Mouse (Mus musculus) E14TG2a.4 (cell line): ENCODE results near the gene Yipf2.
"Not testable (repeated sequence)": the region's sequence is repeated elsewhere in the genome, so short reads cannot be mapped to it uniquely, and the experiment has no call there.

Experiments used
- H3K27me3 ChIP-seq: 2 replicates; pipeline ENCODE4 v1.6.1; 2014; ENCODE audit warnings: low read length, control low read depth; ENCODE audit not compliant: insufficient read depth
- H3K36me3 ChIP-seq: 2 replicates; pipeline ENCODE4 v1.6.1; 2014; ENCODE audit warnings: low read length, control low read depth; ENCODE audit not compliant: insufficient read depth
- H3K4me1 ChIP-seq: replicated peaks from 2 replicates; pipeline ENCODE4 v1.6.1; 2014; ENCODE audit warnings: low read depth, low read length, control low read depth
- H3K4me3 ChIP-seq: replicated peaks from 2 replicates; pipeline ENCODE4 v1.5.1; 2014; ENCODE audit warnings: mild to moderate bottlenecking, low read length
- H3K9me3 ChIP-seq: 2 replicates; pipeline ENCODE4 v1.6.1; 2014; ENCODE audit warnings: low read length, control low read depth
- CTCF ChIP-seq: conservative IDR thresholded peaks from 2 replicates; pipeline ENCODE4 v1.5.1; 2014; ENCODE audit warnings: low read length
- NANOG ChIP-seq: IDR thresholded peaks from 2 replicates; pipeline ENCODE4 v1.6.1; 2014; ENCODE audit warnings: borderline replicate concordance, low read length, mixed read lengths
- POU5F1 ChIP-seq: IDR thresholded peaks from 2 replicates; pipeline ENCODE4 v1.6.1; 2014; ENCODE audit warnings: low read length, borderline replicate concordance

The Yipf2 gene

DNA sequence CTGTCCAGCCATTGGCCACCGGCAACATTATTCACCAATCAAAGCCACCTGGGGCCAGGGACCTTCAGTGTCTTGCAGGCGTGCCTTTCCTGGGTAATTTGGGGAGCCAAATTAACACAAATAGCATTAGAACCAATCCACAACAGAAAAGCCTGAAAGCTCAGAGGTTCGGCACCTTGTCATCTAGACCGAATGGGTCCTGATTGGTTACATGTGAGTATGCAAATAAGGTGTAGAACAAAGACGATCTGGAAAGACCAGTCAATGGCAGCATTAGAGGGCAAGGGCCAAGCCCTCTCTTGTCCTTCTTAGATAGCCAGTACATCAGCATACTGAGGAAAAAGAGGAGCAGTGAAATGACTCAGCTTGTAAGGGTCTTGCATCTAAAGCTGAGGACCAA is 13.2 kb upstream of the Yipf2 start:
- TF ChIP-seq NANOG = no peak
- no peak for TF ChIP-seq CTCF
- no peak for TF ChIP-seq POU5F1
- Histone ChIP-seq H3K27me3 (no peaks in the 10 kb centered on the region), H3K4me3 (no peak overlapping the region), H3K4me1 (peaks cover 50% of the 10 kb centered on the region), H3K9me3 (no peaks in the 10 kb centered on the region), H3K36me3 (no peaks in the 10 kb centered on the region)

DNA sequence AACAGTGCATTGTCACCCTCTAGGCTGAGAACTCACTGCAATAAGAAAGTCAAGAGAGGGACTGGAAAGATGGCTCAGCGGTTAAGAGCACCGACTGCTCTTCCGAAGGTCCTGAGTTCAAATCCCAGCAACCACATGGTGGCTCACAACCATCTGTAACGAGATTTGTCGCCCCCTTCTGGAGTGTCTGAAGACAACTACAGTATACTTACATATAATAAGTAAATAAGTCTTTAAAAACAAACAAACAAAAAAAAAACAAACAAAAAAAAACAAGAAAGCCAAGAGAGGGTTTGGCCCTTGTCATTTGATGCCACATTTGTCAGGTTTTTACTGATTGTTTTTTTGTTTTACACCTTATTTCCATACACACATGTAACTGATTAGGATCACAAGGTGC is 11.5 kb upstream of the Yipf2 start:
- Histone ChIP-seq H3K4me1 (peaks cover 34% of the 10 kb centered on the region), H3K9me3 (no peaks in the 10 kb centered on the region), H3K36me3 (no peaks in the 10 kb centered on the region), H3K4me3 (no peak overlapping the region), H3K27me3 (no peaks in the 10 kb centered on the region)
- peak; percentile 23; the same call in 1 of the 2 replicates for TF ChIP-seq CTCF
- TF ChIP-seq POU5F1 = no peak

DNA sequence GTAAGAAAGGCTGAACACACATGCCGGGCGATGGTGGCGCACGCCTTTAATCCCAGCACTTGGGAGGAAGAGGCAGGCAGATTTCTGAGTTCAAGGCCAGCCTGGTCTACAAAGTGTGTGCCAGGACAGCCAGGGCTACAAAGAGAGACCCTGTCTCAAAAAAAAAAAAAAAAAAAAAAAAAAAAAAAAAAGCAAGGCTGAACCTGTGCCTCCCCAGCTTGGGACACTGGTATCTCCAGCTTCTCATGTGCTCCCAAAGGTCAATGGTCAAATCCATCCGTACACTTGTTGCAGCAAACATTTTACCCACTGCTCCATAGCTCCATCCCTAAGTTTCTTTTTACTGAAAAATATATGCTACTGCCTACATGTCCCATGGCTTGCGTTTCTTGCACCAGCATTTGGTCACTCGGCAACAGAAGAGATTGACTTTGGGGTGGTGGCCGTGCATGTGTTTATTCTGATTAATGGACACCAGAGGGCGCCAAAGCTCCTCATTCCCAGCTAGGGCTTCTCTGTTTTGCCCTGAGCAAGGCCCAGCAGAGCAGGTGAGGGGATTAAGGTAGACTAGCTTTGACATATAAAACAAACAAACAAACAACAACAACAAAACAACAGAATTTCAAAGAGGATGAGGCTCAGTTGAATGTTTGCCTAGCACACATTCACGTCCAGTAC is 9.2 kb upstream of the Yipf2 start:
- H3K27me3 ChIP-seq = no peaks in the 10 kb centered on the region
- H3K36me3 ChIP-seq = peaks cover 2% of the 10 kb centered on the region; the same call in 1 of the 2 replicates
- TF ChIP-seq NANOG (no peak), CTCF (peak; percentile 69)
- no peaks in the 10 kb centered on the region for H3K9me3 ChIP-seq
- peaks cover 20% of the 10 kb centered on the region for H3K4me1 ChIP-seq
- no peak overlapping the region for H3K4me3 ChIP-seq

DNA sequence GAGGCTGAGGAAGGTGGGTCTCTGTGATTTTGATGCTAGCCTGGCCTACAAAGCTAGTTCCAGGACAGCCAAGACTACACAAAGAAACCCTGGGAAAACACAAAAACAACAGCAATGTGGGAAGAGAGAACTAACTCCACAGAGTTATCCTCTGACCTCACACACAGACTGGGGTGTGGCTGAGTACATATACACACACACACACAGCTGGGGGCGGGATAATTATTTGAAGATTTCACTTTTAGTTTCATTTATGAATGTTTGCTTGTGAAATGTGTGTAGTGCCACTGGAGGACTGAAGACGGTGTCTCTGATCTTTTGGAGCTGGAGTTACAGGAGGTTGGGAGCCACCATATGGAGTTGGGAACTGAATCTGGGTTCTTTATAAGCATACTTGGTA is 8.4 kb upstream of the Yipf2 start:
- Histone ChIP-seq H3K4me3 (no peak overlapping the region), H3K4me1 (peaks cover 19% of the 10 kb centered on the region), H3K36me3 (peaks cover 7% of the 10 kb centered on the region), H3K27me3 (no peaks in the 10 kb centered on the region), H3K9me3 (no peaks in the 10 kb centered on the region)
- no peak for TF ChIP-seq CTCF
- TF ChIP-seq POU5F1 = no peak
- TF ChIP-seq NANOG = no peak

DNA sequence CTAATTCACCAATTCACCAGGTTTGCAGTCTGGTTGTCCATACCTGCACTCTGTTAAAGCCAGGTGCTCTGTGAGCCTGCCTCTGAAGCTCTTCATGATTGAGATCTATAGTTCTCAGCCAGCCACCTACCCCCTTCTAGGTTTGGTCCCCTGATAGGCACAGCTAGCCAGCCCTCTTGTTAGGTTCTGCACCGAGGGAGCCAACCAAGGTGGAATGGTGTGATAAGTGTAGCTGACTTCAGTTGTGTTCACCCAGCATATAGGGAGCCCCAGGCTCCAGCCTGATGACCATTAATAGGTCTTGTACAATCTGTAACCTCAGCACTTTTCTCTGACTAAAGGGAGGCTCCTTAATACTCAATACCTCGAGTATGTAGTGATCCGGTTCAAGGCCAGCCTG is 7.6 kb upstream of the Yipf2 start:
- Histone ChIP-seq H3K4me3 (no peak overlapping the region), H3K36me3 (peaks cover 15% of the 10 kb centered on the region), H3K27me3 (no peaks in the 10 kb centered on the region), H3K9me3 (no peaks in the 10 kb centered on the region), H3K4me1 (peaks cover 10% of the 10 kb centered on the region)
- no peak for TF ChIP-seq NANOG
- no peak for TF ChIP-seq CTCF
- TF ChIP-seq POU5F1 = no peak

DNA sequence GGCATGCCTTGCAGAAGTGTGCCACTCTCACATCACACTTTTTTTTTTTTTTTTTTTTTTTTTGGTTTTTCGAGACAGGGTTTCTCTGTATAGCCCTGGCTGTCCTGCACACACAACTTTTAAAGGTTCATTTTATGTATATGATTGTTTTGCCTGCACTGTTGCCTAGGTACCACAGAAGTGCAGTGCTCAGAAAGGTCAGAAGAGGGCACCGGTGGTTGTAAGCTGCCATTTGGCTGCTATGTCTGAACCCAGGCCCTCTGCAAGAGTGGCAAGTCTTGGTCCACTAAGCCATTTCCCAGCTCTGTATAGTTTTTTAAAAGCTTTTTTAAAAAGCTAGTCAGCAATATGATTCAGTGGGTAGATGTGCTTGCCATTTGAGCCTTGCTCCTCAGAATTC is 5.6 kb upstream of the Yipf2 start:
- Histone ChIP-seq H3K9me3 (no peaks in the 10 kb centered on the region), H3K4me3 (no peak overlapping the region), H3K27me3 (no peaks in the 10 kb centered on the region), H3K36me3 (peaks cover 32% of the 10 kb centered on the region), H3K4me1 (peaks cover 22% of the 10 kb centered on the region)
- no peak for TF ChIP-seq NANOG
- peak; percentile 42 for TF ChIP-seq CTCF

DNA sequence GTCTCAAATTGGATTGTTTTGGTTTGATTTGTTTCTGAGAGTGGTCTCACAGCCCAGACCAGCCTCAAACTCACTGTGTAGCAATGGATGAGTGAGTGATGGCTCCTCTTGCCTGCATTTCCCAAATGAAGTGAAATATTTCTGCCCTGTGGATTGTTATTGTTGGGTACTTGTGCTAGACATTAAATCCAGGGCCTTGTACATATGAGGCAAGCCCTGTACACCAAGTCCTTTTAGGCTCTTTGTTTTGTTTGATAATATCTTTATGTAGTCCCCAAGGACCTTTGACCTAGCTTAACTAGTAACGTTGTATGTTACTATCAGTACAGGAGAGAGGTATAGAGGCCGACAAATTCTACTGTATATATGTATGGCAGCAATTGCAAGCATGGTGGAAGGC is 2.2 kb upstream of the Yipf2 start:
- H3K27me3 ChIP-seq = no peaks in the 10 kb centered on the region
- H3K4me1 ChIP-seq = peaks cover 42% of the 10 kb centered on the region
- H3K9me3 ChIP-seq = no peaks in the 10 kb centered on the region
- TF ChIP-seq CTCF = no peak
- no peak for TF ChIP-seq NANOG
- TF ChIP-seq POU5F1 = no peak
- no peak overlapping the region for H3K4me3 ChIP-seq
- peaks cover 54% of the 10 kb centered on the region for H3K36me3 ChIP-seq

DNA sequence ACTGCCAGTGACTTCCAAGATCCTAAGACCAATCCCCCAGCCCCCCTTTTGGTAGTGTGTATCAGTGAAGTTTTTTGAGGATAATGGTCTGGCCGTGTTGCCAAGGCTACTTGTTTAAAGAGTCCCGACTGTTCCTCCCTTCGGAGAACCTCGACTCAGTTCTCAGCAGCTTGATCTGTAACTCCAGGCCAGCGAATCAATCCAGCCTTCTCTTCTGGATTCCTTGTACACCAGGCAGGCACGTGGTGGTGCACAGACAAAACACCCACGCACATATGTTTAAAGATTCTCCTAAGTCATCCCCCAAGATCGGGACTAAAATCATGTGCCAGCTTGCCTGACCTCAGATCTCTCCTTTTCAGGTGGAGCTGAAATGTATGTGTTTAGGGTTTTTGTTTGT is 1.7 kb upstream of the Yipf2 start:
- H3K4me3 ChIP-seq = peak overlapping the region; percentile 97
- H3K9me3 ChIP-seq, H3K27me3 ChIP-seq: not testable (repeated sequence)
- peaks cover 59% of the 10 kb centered on the region for H3K36me3 ChIP-seq
- peaks cover 47% of the 10 kb centered on the region for H3K4me1 ChIP-seq

DNA sequence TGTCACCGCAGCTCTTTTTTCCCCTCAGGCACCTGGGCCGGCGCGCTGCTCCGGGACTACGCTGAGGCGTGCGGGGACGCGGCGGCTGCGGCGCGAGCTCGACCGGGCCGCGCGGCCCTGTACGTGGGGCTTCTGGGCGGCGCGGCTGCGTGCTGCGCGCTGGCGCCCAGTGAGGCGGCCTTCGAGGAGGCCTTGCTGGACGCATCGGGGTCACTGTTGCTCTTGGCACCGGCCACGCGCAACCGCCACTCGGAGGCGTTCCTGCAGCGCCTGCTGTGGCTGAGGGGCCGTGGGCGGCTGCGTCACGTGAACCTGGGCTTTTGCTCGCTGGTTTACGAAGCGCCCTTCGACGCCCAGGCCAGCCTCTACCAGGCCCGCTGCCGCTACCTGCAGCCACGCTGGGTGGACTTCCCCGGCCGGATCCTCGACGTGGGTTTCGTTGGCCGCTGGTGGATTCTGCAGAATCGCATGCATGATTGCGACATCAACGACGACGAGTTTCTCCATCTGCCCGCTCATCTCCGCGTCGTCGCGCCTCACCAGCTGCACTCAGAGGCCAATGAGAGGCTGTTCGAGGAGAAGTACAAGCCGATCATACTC is 594 bp upstream of the Yipf2 start:
- TF ChIP-seq CTCF = no peak
- no peak for TF ChIP-seq NANOG
- TF ChIP-seq POU5F1 = no peak
- Histone ChIP-seq H3K4me1 (peaks cover 55% of the 10 kb centered on the region), H3K9me3 (no peaks in the 10 kb centered on the region), H3K4me3 (peak overlapping the region; percentile 97), H3K27me3 (no peaks in the 10 kb centered on the region), H3K36me3 (peaks cover 70% of the 10 kb centered on the region)
